Mouse (Mus musculus): ENCODE measurements around the gene Vmn2r61. TPM values are rescaled to one million over a fixed set of nuclear protein-coding genes. Genes with fewer than 3 reads are reported as not detected.

Gene Vmn2r61
- polyA plus RNA-seq (2011; ENCODE audit: insufficient read length, low read depth, missing spikeins), result not detected in 2 replicates

- TF ChIP-seq CTCF (IDR thresholded peaks at IDR 0.05; ENCODE audit: borderline replicate concordance, insufficient read depth, low read length) (no peak), POLR2A (IDR thresholded peaks at IDR 0.05; ENCODE audit: low read depth, low read length) (no peak)
Measured at GRCm38 (mm10) chr7:42259753-42260152, at the start of gene Vmn2r61. Gene Vmn2r61 (plus strand): TSS chr7:42260053.

More at GRCm38 (mm10) chr7:42259753-42260152, at the start of gene Vmn2r61:
- H3K27ac ChIP-seq (ENCODE audit: insufficient read depth, low read length), result no peak within 1 kb of the TSS
- no peak within 1 kb of the TSS for H3K4me3 ChIP-seq (ENCODE audit: insufficient read depth, low read length)
- H3K4me1 ChIP-seq (ENCODE audit: control insufficient read depth, insufficient read depth, low read length), result no peaks in the 10 kb centered on the region

Other genes starting within 250 kb of the Vmn2r61 start
- 0.05 TPM in 1 of 2 replicates, not detected in the other for gene Vmn2r59, start 201.0 kb upstream of the Vmn2r61 start, polyA plus RNA-seq (2011; ENCODE audit: insufficient read length, low read depth, missing spikeins)
- gene Vmn2r60, start 152.3 kb upstream of the Vmn2r61 start, polyA plus RNA-seq (2011; ENCODE audit: insufficient read length, low read depth, missing spikeins), result not detected in 2 replicates
- not detected in 2 replicates for gene 4933421I07Rik, start 188.1 kb downstream of the Vmn2r61 start, polyA plus RNA-seq (2011; ENCODE audit: insufficient read length, low read depth, missing spikeins)
- gene Zfp141, start 245.7 kb downstream of the Vmn2r61 start, polyA plus RNA-seq (2011; ENCODE audit: insufficient read length, low read depth, missing spikeins), result 6.7 and 10.0 TPM in 2 replicates